Mouse (Mus musculus): ENCODE results near the gene Gipr. TPM values are rescaled to one million over a fixed set of nuclear protein-coding genes. Genes with fewer than 3 reads are reported as not detected.

Gene Gipr
- polyA plus RNA-seq, 1 experiment from 2014 or later, result 0.54 TPM

GRCm38 (mm10) chr7:19178035-19178434 lies 12.1 kb upstream of the Gipr start:
- no peak overlapping the region for H3K9ac ChIP-seq

GRCm38 (mm10) chr7:19177216-19177615 lies 11.3 kb upstream of the Gipr start:
- Histone ChIP-seq H3K9me3 (peaks cover 10% of the 10 kb centered on the region; the same call in 1 of the 2 replicates), H3K9ac (no peak overlapping the region), H3K4me2 (replicated peaks) (no peak overlapping the region), H3K4me3 (no peak overlapping the region), H3K27me3 (peaks cover 61% of the 10 kb centered on the region), H3K36me3 (no peaks in the 10 kb centered on the region), H3K4me1 (peaks cover 26% of the 10 kb centered on the region), H3K27ac (no peak overlapping the region)
- ATAC-seq (ENCODE audit: insufficient number of reproducible peaks, insufficient read depth, low FRiP score, low TSS enrichment), result no peak
- 67% methylated on average over 7 of the region's 7 CpGs for WGBS

More at GRCm38 (mm10) chr7:19178035-19178434, 12.1 kb upstream of the Gipr start:
- 7% methylated on average over 17 of the region's 18 CpGs for WGBS
- Histone ChIP-seq H3K27ac (no peak overlapping the region), H3K4me1 (peaks cover 21% of the 10 kb centered on the region), H3K27me3 (peaks cover 61% of the 10 kb centered on the region), H3K9me3 (peaks cover 10% of the 10 kb centered on the region; the same call in 1 of the 2 replicates), H3K36me3 (no peaks in the 10 kb centered on the region), H3K4me2 (replicated peaks) (peak overlapping the region; percentile 30; the same call in 1 of the 2 replicates), H3K4me3 (peak overlapping the region; percentile 11; the same call in 1 of the 2 replicates)
- ATAC-seq (ENCODE audit: insufficient number of reproducible peaks, insufficient read depth, low FRiP score, low TSS enrichment), result no peak

GRCm38 (mm10) chr7:19176516-19176947 lies 10.6 kb upstream of the Gipr start:
- peaks cover 61% of the 10 kb centered on the region for H3K27me3 ChIP-seq
- H3K36me3 ChIP-seq, result no peaks in the 10 kb centered on the region
- peak overlapping the region; percentile 43 for H3K9ac ChIP-seq
- peak overlapping the region; percentile 39 for H3K4me3 ChIP-seq
- ATAC-seq (ENCODE audit: insufficient number of reproducible peaks, insufficient read depth, low FRiP score, low TSS enrichment), result 0 out of 2 replicates have a peak, but pooled peaks have one; percentile 0
- peak overlapping the region; percentile 61 for H3K4me2 ChIP-seq (replicated peaks)
- H3K27ac ChIP-seq, result no peak overlapping the region
- H3K9me3 ChIP-seq, result peaks cover 10% of the 10 kb centered on the region; the same call in 1 of the 2 replicates
- peaks cover 22% of the 10 kb centered on the region for H3K4me1 ChIP-seq
- 8% methylated on average over 20 of the region's 21 CpGs for WGBS

GRCm38 (mm10) chr7:19175708-19176515 lies 10.0 kb upstream of the Gipr start, which contains the start of gene Eml2:
Gene Eml2, plus strand, starts transcription at chr7:19176421.
- H3K4me2 ChIP-seq (replicated peaks), result peak within 1 kb of the TSS; percentile 61
- H3K36me3 ChIP-seq, result no peaks in the 10 kb centered on the region
- H3K9ac ChIP-seq, result peak within 1 kb of the TSS; percentile 43
- peaks cover 10% of the 10 kb centered on the region; the same call in 1 of the 2 replicates for H3K9me3 ChIP-seq
- peak; percentile 74 for ATAC-seq (ENCODE audit: insufficient number of reproducible peaks, insufficient read depth, low FRiP score, low TSS enrichment)
- WGBS, result 1% methylated on average over 30 of the region's 30 CpGs
- no peak within 1 kb of the TSS for H3K27ac ChIP-seq
- peaks cover 21% of the 10 kb centered on the region for H3K4me1 ChIP-seq
- H3K4me3 ChIP-seq, result peak within 1 kb of the TSS; percentile 39
- peaks cover 60% of the 10 kb centered on the region for H3K27me3 ChIP-seq

GRCm38 (mm10) chr7:19172874-19173273 lies 6.9 kb upstream of the Gipr start:
- Histone ChIP-seq H3K4me2 (replicated peaks) (peak overlapping the region; percentile 53), H3K27ac (no peak overlapping the region; the same call in 1 of the 2 replicates), H3K9me3 (0 out of 2 replicates have a peak, but pooled peaks cover 5% of the 10 kb centered on the region), H3K27me3 (peaks cover 31% of the 10 kb centered on the region), H3K36me3 (no peaks in the 10 kb centered on the region), H3K4me1 (peaks cover 18% of the 10 kb centered on the region), H3K4me3 (peak overlapping the region; percentile 29), H3K9ac (peak overlapping the region; percentile 39)
- no peak; the same call in 1 of the 2 replicates for ATAC-seq (ENCODE audit: insufficient number of reproducible peaks, insufficient read depth, low FRiP score, low TSS enrichment)
- WGBS, result 5% methylated on average over 17 of the region's 17 CpGs

- no peak overlapping the region; the same call in 1 of the 2 replicates for H3K4me2 ChIP-seq (replicated peaks)
- 46% methylated on average over 8 of the region's 8 CpGs for WGBS
- no peak overlapping the region for H3K9ac ChIP-seq
- H3K27me3 ChIP-seq, result peaks cover 21% of the 10 kb centered on the region
- no peak for ATAC-seq (ENCODE audit: insufficient number of reproducible peaks, insufficient read depth, low FRiP score, low TSS enrichment)
- no peaks in the 10 kb centered on the region for H3K36me3 ChIP-seq
- no peak overlapping the region for H3K4me3 ChIP-seq
- no peak overlapping the region; the same call in 1 of the 2 replicates for H3K27ac ChIP-seq
- H3K9me3 ChIP-seq, result 0 out of 2 replicates have a peak, but pooled peaks cover 5% of the 10 kb centered on the region
- peaks cover 16% of the 10 kb centered on the region for H3K4me1 ChIP-seq
Observed at GRCm38 (mm10) chr7:19171831-19172230, 5.9 kb upstream of the Gipr start.

- Histone ChIP-seq H3K9me3 (no peaks in the 10 kb centered on the region), H3K4me3 (no peak overlapping the region), H3K27me3 (peaks cover 14% of the 10 kb centered on the region), H3K9ac (no peak overlapping the region), H3K27ac (no peak overlapping the region), H3K36me3 (no peaks in the 10 kb centered on the region), H3K4me1 (0 out of 2 replicates have a peak, but pooled peaks cover 10% of the 10 kb centered on the region), H3K4me2 (replicated peaks) (no peak overlapping the region)
- 62% methylated on average over 8 of the region's 8 CpGs for WGBS
- ATAC-seq (ENCODE audit: insufficient number of reproducible peaks, insufficient read depth, low FRiP score, low TSS enrichment), result no peak
Observed at GRCm38 (mm10) chr7:19170142-19170541, 4.2 kb upstream of the Gipr start.

- no peak overlapping the region for H3K27ac ChIP-seq
- no peak overlapping the region for H3K4me2 ChIP-seq (replicated peaks)
- peaks cover 15% of the 10 kb centered on the region for H3K27me3 ChIP-seq
- no peak overlapping the region for H3K4me3 ChIP-seq
- ATAC-seq (ENCODE audit: insufficient number of reproducible peaks, insufficient read depth, low FRiP score, low TSS enrichment), result no peak
- WGBS, result 64% methylated on average over 10 of the region's 10 CpGs
- peaks cover 12% of the 10 kb centered on the region; the same call in 1 of the 2 replicates for H3K4me1 ChIP-seq
- H3K9ac ChIP-seq, result no peak overlapping the region
- no peaks in the 10 kb centered on the region for H3K36me3 ChIP-seq
- no peaks in the 10 kb centered on the region for H3K9me3 ChIP-seq
Observed at GRCm38 (mm10) chr7:19169506-19169905, 3.6 kb upstream of the Gipr start.

- peaks cover 8% of the 10 kb centered on the region for H3K4me1 ChIP-seq
- no peak overlapping the region for H3K4me3 ChIP-seq
- no peak overlapping the region for H3K4me2 ChIP-seq (replicated peaks)
- H3K27ac ChIP-seq, result no peak overlapping the region
- no peaks in the 10 kb centered on the region for H3K9me3 ChIP-seq
- WGBS, result 86% methylated on average over 3 of the region's 3 CpGs
- no peaks in the 10 kb centered on the region for H3K36me3 ChIP-seq
- H3K27me3 ChIP-seq, result peaks cover 27% of the 10 kb centered on the region
- ATAC-seq (ENCODE audit: insufficient number of reproducible peaks, insufficient read depth, low FRiP score, low TSS enrichment), result no peak
- H3K9ac ChIP-seq, result no peak overlapping the region
Observed at GRCm38 (mm10) chr7:19166990-19167389, 1.1 kb upstream of the Gipr start.

GRCm38 (mm10) chr7:19164978-19165377 lies 949 bp downstream of the Gipr start:
- WGBS, result 2% methylated on average over 13 of the region's 13 CpGs
- Histone ChIP-seq H3K4me3 (no peak overlapping the region), H3K4me2 (replicated peaks) (peak overlapping the region; percentile 36; the same call in 1 of the 2 replicates), H3K27me3 (peaks cover 32% of the 10 kb centered on the region), H3K9me3 (no peaks in the 10 kb centered on the region), H3K4me1 (peaks cover 12% of the 10 kb centered on the region), H3K9ac (no peak overlapping the region), H3K36me3 (no peaks in the 10 kb centered on the region), H3K27ac (no peak overlapping the region)
- no peak for ATAC-seq (ENCODE audit: insufficient number of reproducible peaks, insufficient read depth, low FRiP score, low TSS enrichment)

GRCm38 (mm10) chr7:19164189-19164588 lies 1.7 kb downstream of the Gipr start:
- H3K4me1 ChIP-seq, result peaks cover 18% of the 10 kb centered on the region
- no peak overlapping the region for H3K4me3 ChIP-seq
- H3K4me2 ChIP-seq (replicated peaks), result peak overlapping the region; percentile 36
- peak; percentile 44; the same call in 1 of the 2 replicates for ATAC-seq (ENCODE audit: insufficient number of reproducible peaks, insufficient read depth, low FRiP score, low TSS enrichment)
- no peak overlapping the region for H3K9ac ChIP-seq
- 2% methylated on average over 6 of the region's 6 CpGs for WGBS
- no peaks in the 10 kb centered on the region for H3K36me3 ChIP-seq
- H3K27me3 ChIP-seq, result peaks cover 40% of the 10 kb centered on the region
- no peaks in the 10 kb centered on the region for H3K9me3 ChIP-seq
- no peak overlapping the region for H3K27ac ChIP-seq

Measured in embryonic facial prominence, embryonic 12.5 days (tissue).